Mouse (Mus musculus) stomach, postnatal 0 days (tissue): ENCODE measurements at regions not wholly inside any gene's neighbourhood (a gene's known extent, or its start where the extent isn't known, plus 50 kb on each side); places are given as distances from the start of the nearest gene placed in this dataset.

Source experiments
- CTCF ChIP-seq: IDR thresholded peaks from 2 replicates; pipeline ENCODE4 v1.5.1; 2016; ENCODE audit warnings: antibody characterized with exemption, low read depth, mild to moderate bottlenecking, moderate library complexity
- EP300 ChIP-seq: optimal IDR thresholded peaks from 2 replicates; pipeline ENCODE3; 2016; ENCODE audit warnings: antibody characterized with exemption

GRCm38 (mm10) chr13:31204068-31204467 lies 230.1 kb downstream of the Gm5447 start:
- TF ChIP-seq CTCF, result no peak
- no peak for TF ChIP-seq EP300
